Mouse (Mus musculus): ENCODE results near the gene Luzp1. TPM values are rescaled to one million over a fixed set of nuclear protein-coding genes. Genes with fewer than 3 reads are reported as not detected.
A peak's percentile ranks its signal among the peaks of the same experiment; 100 is the strongest.

Gene Luzp1
- total and polyA plus RNA-seq, 2 experiments from 2014 or later, result 15.2 to 58.0 TPM

DNA sequence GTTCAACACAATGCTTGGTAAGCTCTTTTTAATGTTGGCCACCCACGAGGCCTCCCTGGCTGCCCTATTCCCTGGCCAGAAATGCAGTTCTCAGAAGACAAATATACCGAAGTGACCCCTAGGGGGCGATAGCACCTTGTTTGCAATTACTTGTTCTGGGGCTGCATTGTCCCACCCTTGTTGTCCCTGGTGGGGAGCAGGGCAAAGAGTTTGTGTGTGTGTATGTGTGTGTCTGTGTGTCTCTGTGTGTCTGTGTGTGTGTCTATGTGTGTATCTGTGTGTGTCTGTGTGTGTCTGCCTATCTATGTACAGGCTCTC lies 38.2 kb upstream of the Luzp1 start:
- Histone ChIP-seq H3K9me3 (ENCODE audit: low read length) (no peaks in the 10 kb centered on the region), H3K4me2 (ENCODE audit: low read depth, low read length, poor library complexity, severe bottlenecking) (no peak overlapping the region), H3K27ac (ENCODE audit: low read depth, low read length) (no peak overlapping the region), H3K36me3 (ENCODE audit: insufficient read depth, low read length) (no peaks in the 10 kb centered on the region), H3K9ac (replicated peaks; ENCODE audit: low read length, poor library complexity, severe bottlenecking) (no peak overlapping the region), H3K27me3 (ENCODE audit: insufficient read depth, low read length) (peaks cover 3% of the 10 kb centered on the region; the same call in 1 of the 2 replicates), H3K4me3 (ENCODE audit: low read depth, low read length) (no peak overlapping the region), H3K4me1 (ENCODE audit: insufficient read depth, low read length) (peaks cover 6% of the 10 kb centered on the region; the same call in 1 of the 2 replicates)
- ATAC-seq (ENCODE audit: low FRiP score) (no peak), DNase-seq (ENCODE audit: low spot score) (peak; percentile 82)
- peak; percentile 82 for TF ChIP-seq CTCF (IDR thresholded peaks at IDR 0.05)
- WGBS, result 0% methylated on average over 3 of the region's 3 CpGs

DNA sequence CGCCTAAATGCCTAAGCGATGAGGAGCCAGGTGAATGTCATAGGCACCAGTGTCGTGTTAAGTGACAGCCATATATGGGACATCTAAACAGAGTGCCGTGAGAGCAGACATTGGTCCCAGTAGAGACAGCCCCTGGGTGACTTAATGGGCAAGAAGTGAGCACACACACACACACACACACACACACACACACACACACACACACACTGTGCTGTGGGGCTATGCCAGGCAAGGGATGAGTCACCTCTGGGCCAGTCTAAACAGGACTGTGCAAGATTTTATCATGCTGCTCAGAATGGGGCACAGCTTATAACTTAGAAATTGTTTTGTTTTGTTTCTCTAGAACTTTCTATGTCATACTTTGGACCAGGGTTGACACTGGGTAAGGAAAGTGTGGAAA lies 35.5 kb upstream of the Luzp1 start:
- no peaks in the 10 kb centered on the region for H3K27me3 ChIP-seq (ENCODE audit: insufficient read depth, low read length)
- H3K9ac ChIP-seq (replicated peaks; ENCODE audit: low read length, poor library complexity, severe bottlenecking), result no peak overlapping the region
- 94% methylated on average over 4 of the region's 4 CpGs for WGBS
- no peak for TF ChIP-seq CTCF (IDR thresholded peaks at IDR 0.05)
- H3K4me2 ChIP-seq (ENCODE audit: low read depth, low read length, poor library complexity, severe bottlenecking), result no peak overlapping the region
- peaks cover 6% of the 10 kb centered on the region; the same call in 1 of the 2 replicates for H3K4me1 ChIP-seq (ENCODE audit: insufficient read depth, low read length)
- H3K4me3 ChIP-seq (ENCODE audit: low read depth, low read length), result no peak overlapping the region
- ATAC-seq (ENCODE audit: low FRiP score) (no peak), DNase-seq (ENCODE audit: low spot score) (no peak)
- H3K36me3 ChIP-seq (ENCODE audit: insufficient read depth, low read length), result no peaks in the 10 kb centered on the region
- H3K9me3 ChIP-seq (ENCODE audit: low read length), result no peaks in the 10 kb centered on the region
- no peak overlapping the region for H3K27ac ChIP-seq (ENCODE audit: low read depth, low read length)

DNA sequence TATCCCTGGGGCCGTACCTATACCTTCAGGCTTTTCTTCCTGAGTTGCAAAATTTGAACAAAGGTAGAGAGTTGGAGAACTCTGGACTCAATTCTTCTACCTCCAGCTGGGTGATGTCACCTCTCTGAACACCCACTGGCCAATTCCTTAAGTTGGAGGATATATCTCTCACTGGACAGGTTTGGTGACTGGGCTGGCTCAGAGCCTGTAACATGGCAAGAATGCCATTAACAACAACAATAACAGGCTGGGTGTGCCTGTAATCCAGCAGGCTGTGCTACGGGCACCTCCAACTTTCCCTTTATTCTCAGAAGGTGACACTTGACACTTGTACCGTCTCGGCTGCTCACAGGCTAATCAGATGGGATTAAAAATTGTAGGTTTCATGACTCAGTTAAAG lies 30.5 kb upstream of the Luzp1 start:
- H3K27me3 ChIP-seq (ENCODE audit: insufficient read depth, low read length), result no peaks in the 10 kb centered on the region
- no peaks in the 10 kb centered on the region for H3K36me3 ChIP-seq (ENCODE audit: insufficient read depth, low read length)
- no peak for ATAC-seq (ENCODE audit: low FRiP score)
- no peak overlapping the region for H3K27ac ChIP-seq (ENCODE audit: low read depth, low read length)
- WGBS, result 48% methylated on average over 4 of the region's 4 CpGs
- H3K4me1 ChIP-seq (ENCODE audit: insufficient read depth, low read length), result no peaks in the 10 kb centered on the region
- no peak overlapping the region for H3K4me2 ChIP-seq (ENCODE audit: low read depth, low read length, poor library complexity, severe bottlenecking)
- TF ChIP-seq CTCF (IDR thresholded peaks at IDR 0.05), result no peak
- H3K9ac ChIP-seq (replicated peaks; ENCODE audit: low read length, poor library complexity, severe bottlenecking), result no peak overlapping the region
- H3K9me3 ChIP-seq (ENCODE audit: low read length), result no peaks in the 10 kb centered on the region
- no peak overlapping the region for H3K4me3 ChIP-seq (ENCODE audit: low read depth, low read length)
- no peak for DNase-seq (ENCODE audit: low spot score)

DNA sequence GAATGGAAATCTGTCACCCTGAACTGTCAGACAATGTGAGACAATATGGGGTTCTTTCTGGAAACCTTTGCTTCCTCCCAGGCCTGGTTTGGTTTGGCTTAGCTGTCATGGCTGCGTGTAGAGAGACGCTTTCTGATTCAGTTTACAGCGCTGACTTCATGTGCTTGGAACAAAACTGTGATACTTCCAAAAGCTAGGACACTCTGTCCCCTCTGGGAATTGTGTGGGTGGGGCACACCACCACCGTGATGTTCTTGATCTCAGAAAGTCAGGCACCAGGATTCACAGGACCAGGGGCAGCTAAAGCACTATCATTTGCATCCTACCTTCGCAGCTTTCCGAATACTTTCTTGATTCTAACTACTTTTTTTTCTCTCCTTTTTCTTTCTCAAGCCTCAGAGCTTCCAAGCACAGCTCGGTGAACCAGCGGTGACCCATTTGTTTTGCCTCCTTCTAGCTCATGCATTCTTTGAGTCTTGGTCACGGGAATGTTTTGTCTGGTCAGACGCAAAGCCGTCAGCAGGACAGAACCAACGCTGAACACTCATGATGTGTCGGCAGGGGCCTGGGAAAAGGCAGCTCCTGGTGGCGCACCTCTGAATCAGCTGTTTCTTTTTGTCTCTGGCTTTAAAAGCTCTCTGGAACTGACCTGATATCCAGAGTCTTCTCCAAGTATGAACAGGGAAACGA lies 28.1 kb upstream of the Luzp1 start:
- no peaks in the 10 kb centered on the region for H3K36me3 ChIP-seq (ENCODE audit: insufficient read depth, low read length)
- no peak overlapping the region for H3K9ac ChIP-seq (replicated peaks; ENCODE audit: low read length, poor library complexity, severe bottlenecking)
- H3K4me3 ChIP-seq (ENCODE audit: low read depth, low read length), result no peak overlapping the region
- H3K4me2 ChIP-seq (ENCODE audit: low read depth, low read length, poor library complexity, severe bottlenecking), result no peak overlapping the region
- H3K27me3 ChIP-seq (ENCODE audit: insufficient read depth, low read length), result no peaks in the 10 kb centered on the region
- no peak overlapping the region for H3K27ac ChIP-seq (ENCODE audit: low read depth, low read length)
- ATAC-seq (ENCODE audit: low FRiP score) (no peak), DNase-seq (ENCODE audit: low spot score) (no peak)
- H3K9me3 ChIP-seq (ENCODE audit: low read length), result no peaks in the 10 kb centered on the region
- no peaks in the 10 kb centered on the region for H3K4me1 ChIP-seq (ENCODE audit: insufficient read depth, low read length)
- TF ChIP-seq CTCF (IDR thresholded peaks at IDR 0.05), result no peak
- 63% methylated on average over 15 of the region's 15 CpGs for WGBS

DNA sequence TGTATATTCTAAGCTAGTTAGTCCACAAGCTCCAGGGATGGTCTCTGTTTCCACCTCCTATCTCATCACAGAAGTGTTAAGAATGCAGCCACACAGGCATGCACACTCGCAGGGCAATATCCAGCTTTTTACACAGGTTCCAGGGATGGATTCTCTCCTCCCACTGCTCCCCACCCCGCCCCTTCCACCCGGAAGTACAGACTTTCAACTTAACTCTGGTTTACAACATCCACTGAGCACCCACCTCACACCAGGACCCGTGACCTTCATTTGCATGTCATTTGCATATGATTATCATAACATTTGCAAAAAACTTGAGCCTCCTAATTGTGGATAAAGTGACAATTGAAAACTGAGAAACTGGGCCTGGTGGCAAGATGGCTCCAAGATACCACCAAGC lies 25.0 kb upstream of the Luzp1 start:
- 70% methylated on average over 4 of the region's 4 CpGs for WGBS
- no peaks in the 10 kb centered on the region for H3K9me3 ChIP-seq (ENCODE audit: low read length)
- no peaks in the 10 kb centered on the region for H3K4me1 ChIP-seq (ENCODE audit: insufficient read depth, low read length)
- no peak overlapping the region for H3K27ac ChIP-seq (ENCODE audit: low read depth, low read length)
- H3K27me3 ChIP-seq (ENCODE audit: insufficient read depth, low read length), result no peaks in the 10 kb centered on the region
- ATAC-seq (ENCODE audit: low FRiP score), result no peak
- H3K36me3 ChIP-seq (ENCODE audit: insufficient read depth, low read length), result no peaks in the 10 kb centered on the region
- DNase-seq (ENCODE audit: low spot score), result no peak
- H3K4me2 ChIP-seq (ENCODE audit: low read depth, low read length, poor library complexity, severe bottlenecking), result no peak overlapping the region
- H3K4me3 ChIP-seq (ENCODE audit: low read depth, low read length), result no peak overlapping the region
- TF ChIP-seq CTCF (IDR thresholded peaks at IDR 0.05), result no peak
- no peak overlapping the region for H3K9ac ChIP-seq (replicated peaks; ENCODE audit: low read length, poor library complexity, severe bottlenecking)

DNA sequence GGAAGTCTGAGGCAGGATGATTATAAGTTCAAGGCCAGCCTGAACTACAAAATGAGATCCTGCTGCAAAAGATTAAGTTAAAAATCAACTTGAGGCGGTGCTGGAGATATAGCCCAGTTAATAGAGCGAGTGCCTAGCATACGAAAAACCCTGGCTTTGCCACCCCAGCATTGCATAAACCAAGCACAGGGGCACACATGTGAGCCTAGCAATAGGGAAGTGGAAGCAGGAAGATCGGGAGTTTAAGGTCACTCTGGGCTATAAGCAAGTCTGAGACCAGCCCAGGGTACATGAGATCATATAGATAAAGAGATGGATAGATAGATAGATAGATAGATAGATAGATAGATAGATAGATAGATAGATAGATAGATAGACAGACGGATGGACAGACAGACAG lies 19.8 kb upstream of the Luzp1 start:
- Histone ChIP-seq H3K36me3 (ENCODE audit: insufficient read depth, low read length) (no peaks in the 10 kb centered on the region), H3K4me2 (ENCODE audit: low read depth, low read length, poor library complexity, severe bottlenecking) (no peak overlapping the region), H3K9ac (replicated peaks; ENCODE audit: low read length, poor library complexity, severe bottlenecking) (no peak overlapping the region), H3K4me3 (ENCODE audit: low read depth, low read length) (no peak overlapping the region), H3K9me3 (ENCODE audit: low read length) (no peaks in the 10 kb centered on the region), H3K27ac (ENCODE audit: low read depth, low read length) (no peak overlapping the region), H3K4me1 (ENCODE audit: insufficient read depth, low read length) (no peaks in the 10 kb centered on the region), H3K27me3 (ENCODE audit: insufficient read depth, low read length) (no peaks in the 10 kb centered on the region)
- DNase-seq (ENCODE audit: low spot score) (no peak), ATAC-seq (ENCODE audit: low FRiP score) (no peak)
- TF ChIP-seq CTCF (IDR thresholded peaks at IDR 0.05), result no peak
- WGBS, result 92% methylated on average over 5 of the region's 5 CpGs

Data from midbrain, postnatal 0 days (tissue).